Mouse (Mus musculus): ENCODE data around the gene Glo1. TPM values are rescaled to one million over a fixed set of nuclear protein-coding genes. Genes with fewer than 3 reads are reported as not detected.
"Not testable (repeated sequence)": the region's sequence is repeated elsewhere in the genome, so short reads cannot be mapped to it uniquely, and the experiment has no call there.

Glo1 gene
- total RNA-seq (2021): 100 to 1,000 TPM; 131 to 145 TPM
- long read RNA-seq, experiment 1, full-length matches to known transcripts: 194 of 199 reads
- long read RNA-seq, experiment 1, partial matches to known transcripts: 1 of 199 reads
- long read RNA-seq, experiment 1, other reads (novel, unspliced or antisense): 4 of 199 reads
- long read RNA-seq, experiment 2, full-length matches to known transcripts: 561 of 593 reads
- long read RNA-seq, experiment 2, partial matches to known transcripts: 18 of 593 reads
- long read RNA-seq, experiment 2, other reads (novel, unspliced or antisense): 14 of 593 reads

GRCm38 (mm10) chr17:30626719-30627118 lies at the start of gene Glo1:
Gene Glo1, minus strand, starts transcription at chr17:30626871.
- not testable (repeated sequence) for DNase-seq (ENCODE audit: low spot score in 2 of 2)

GRCm38 (mm10) chr17:30675021-30675740 lies 48.5 kb upstream of the Glo1 start:
- DNase-seq (ENCODE audit: low spot score in 2 of 2): no peak

GRCm38 (mm10) chr17:30673023-30673422 lies 46.4 kb upstream of the Glo1 start:
- DNase-seq (ENCODE audit: low spot score in 2 of 2): no peak

- no peak for DNase-seq (ENCODE audit: low spot score in 2 of 2)
These were observed 45.9 kb upstream of the Glo1 start for GRCm38 (mm10) chr17:30672556-30672955.

- DNase-seq (ENCODE audit: low spot score in 2 of 2): no peak
These were observed 38.2 kb upstream of the Glo1 start for GRCm38 (mm10) chr17:30664856-30665255.

GRCm38 (mm10) chr17:30663170-30663569 lies 36.5 kb upstream of the Glo1 start:
- DNase-seq (ENCODE audit: low spot score in 2 of 2): no peak

GRCm38 (mm10) chr17:30662131-30662530 lies 35.5 kb upstream of the Glo1 start:
- no peak for DNase-seq (ENCODE audit: low spot score in 2 of 2)

- DNase-seq (ENCODE audit: low spot score in 2 of 2): peak; percentile 47 to 62
These were observed 31.5 kb upstream of the Glo1 start for GRCm38 (mm10) chr17:30658152-30658544.

GRCm38 (mm10) chr17:30657530-30658151 lies 31.0 kb upstream of the Glo1 start:
- no peak for DNase-seq (ENCODE audit: low spot score in 2 of 2)

GRCm38 (mm10) chr17:30653010-30653409 lies 26.3 kb upstream of the Glo1 start:
- no peak for DNase-seq (ENCODE audit: low spot score in 2 of 2)

GRCm38 (mm10) chr17:30648770-30649169 lies 22.1 kb upstream of the Glo1 start:
- DNase-seq (ENCODE audit: low spot score in 2 of 2): no peak

- no peak for DNase-seq (ENCODE audit: low spot score in 2 of 2)
These were observed 14.2 kb upstream of the Glo1 start for GRCm38 (mm10) chr17:30640896-30641295.

GRCm38 (mm10) chr17:30638996-30639395 lies 12.3 kb upstream of the Glo1 start:
- no peak for DNase-seq (ENCODE audit: low spot score in 2 of 2)

- DNase-seq (ENCODE audit: low spot score in 2 of 2): no peak
These were observed 11.0 kb upstream of the Glo1 start for GRCm38 (mm10) chr17:30637714-30638113.

- no peak for DNase-seq (ENCODE audit: low spot score in 2 of 2)
These were observed 8.7 kb upstream of the Glo1 start for GRCm38 (mm10) chr17:30635367-30635766.

- DNase-seq (ENCODE audit: low spot score in 2 of 2): not testable (repeated sequence)
These were observed 2.5 kb downstream of the Glo1 start, which contains the start of gene Dnah8 for GRCm38 (mm10) chr17:30624132-30624531. Gene Dnah8, plus strand, starts transcription at chr17:30624354.

GRCm38 (mm10) chr17:30623200-30623599 lies 3.5 kb downstream of the Glo1 start:
- DNase-seq (ENCODE audit: low spot score in 2 of 2): no peak

GRCm38 (mm10) chr17:30621450-30621849 lies 5.2 kb downstream of the Glo1 start:
- no peak for DNase-seq (ENCODE audit: low spot score in 2 of 2)

- DNase-seq (ENCODE audit: low spot score in 2 of 2): no peak
These were observed 6.1 kb downstream of the Glo1 start for GRCm38 (mm10) chr17:30620548-30620947.

- no peak for DNase-seq (ENCODE audit: low spot score in 2 of 2)
These were observed 7.5 kb downstream of the Glo1 start for GRCm38 (mm10) chr17:30619153-30619552.

GRCm38 (mm10) chr17:30618136-30618891 lies 8.4 kb downstream of the Glo1 start:
- DNase-seq (ENCODE audit: low spot score in 2 of 2): no peak
